Mouse (Mus musculus) liver, embryonic 14.5 days (tissue): ENCODE data around the gene Hmcn1.

ENCODE experiments used
- CTCF ChIP-seq: IDR thresholded peaks from 2 replicates; pipeline ENCODE4 v1.5.1; 2016; ENCODE audit warnings: antibody characterized with exemption, low read depth, control low read depth
- EP300 ChIP-seq: IDR thresholded peaks from 2 replicates; pipeline ENCODE4 v1.6.1; 2016; ENCODE audit warnings: antibody characterized with exemption, low read depth

DNA sequence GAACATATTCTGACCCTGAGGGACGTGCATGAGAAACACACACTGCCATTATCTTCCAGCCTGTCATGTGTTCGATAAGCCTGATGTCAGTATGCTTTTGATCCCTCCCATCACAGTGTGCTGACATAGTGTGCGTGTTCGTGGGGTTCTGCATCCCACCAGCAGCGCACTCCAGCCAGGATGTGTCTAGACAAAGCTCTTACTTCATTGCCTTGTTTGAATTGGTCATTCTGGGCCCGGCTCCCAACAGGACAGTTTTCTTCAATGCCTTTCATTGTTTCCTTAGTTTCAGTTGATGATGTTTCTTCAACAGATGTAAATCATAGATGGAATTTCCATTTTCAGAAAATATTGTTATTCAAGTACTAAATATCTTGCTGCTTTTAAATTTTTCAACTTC, 206.5 kb downstream of the Hmcn1 start:
- TF ChIP-seq CTCF: no peak
- no peak for TF ChIP-seq EP300
